25 mouse cellular contexts compared by ENCODE assay signal in genomic region chr13:112469491-112469890, GRCm38 (mm10).
"Had no signal": no experiment of that assay in that cellular context is flagged by ENCODE, and none has a peak within 500 bp of the region (broad histone marks: within the 10 kb centered on the region; RNA-seq: fewer than 3 reads in every experiment).

No protein-coding gene starts in this region.

- H3K36me3 ChIP-seq: hindbrain, embryonic 10.5 days; hindbrain, embryonic 12.5 days; kidney, embryonic 15.5 days; limb, embryonic 15.5 days; liver, embryonic 13.5 days had no signal

- H3K9ac ChIP-seq: forebrain, postnatal 0 days; hindbrain, embryonic 12.5 days; hindbrain, embryonic 14.5 days; kidney, embryonic 15.5 days; limb, embryonic 13.5 days; limb, embryonic 15.5 days; liver, embryonic 13.5 days had no signal

- H3K27me3 ChIP-seq: hindbrain, embryonic 12.5 days; kidney, embryonic 15.5 days; limb, embryonic 13.5 days; limb, embryonic 15.5 days had no signal

- H3K9me3 ChIP-seq: hindbrain, embryonic 10.5 days; hindbrain, embryonic 12.5 days; kidney, embryonic 15.5 days; limb, embryonic 13.5 days; limb, embryonic 15.5 days; liver, embryonic 13.5 days had no signal

- H3K4me2 ChIP-seq: heart, embryonic 11.5 days; hindbrain, embryonic 12.5 days; hindbrain, embryonic 14.5 days; kidney, embryonic 15.5 days; limb, embryonic 13.5 days; limb, embryonic 15.5 days; liver, embryonic 11.5 days; liver, embryonic 13.5 days had no signal

- ATAC-seq: forebrain, postnatal 0 days; hindbrain, embryonic 16.5 days; intestine, embryonic 16.5 days had no signal

- DNase-seq: forebrain, postnatal 0 days; gastrocnemius, postnatal 25 days; heart, adult 2 months; heart, postnatal 10 days; heart, postnatal 4 days; kidney, adult 11 months; kidney, adult 2 months; kidney, adult 9 months; kidney, postnatal 14 days; kidney, postnatal 36 days; layer of hippocampus, adult 9-11 months; layer of hippocampus, postnatal 36 days; left cerebral cortex, postnatal 4 days; liver, embryonic 13.5 days had no signal

- H3K27ac ChIP-seq: heart, adult 2 months; hindbrain, embryonic 10.5 days; hindbrain, embryonic 12.5 days; hindbrain, embryonic 14.5 days; kidney, embryonic 15.5 days; kidney, postnatal 0 days; limb, embryonic 13.5 days; limb, embryonic 15.5 days; liver, embryonic 13.5 days had no signal

- H3K4me3 ChIP-seq: heart, adult 2 months; hindbrain, embryonic 10.5 days; hindbrain, embryonic 12.5 days; kidney, embryonic 15.5 days; limb, embryonic 13.5 days; limb, embryonic 15.5 days; liver, embryonic 13.5 days had no signal
